Mouse (Mus musculus) MN1 (cell line): Measurements from ENCODE around the gene Reep3.

ENCODE experiments used
- DNase-seq: peaks from one replicate; pipeline ENCODE4 v3.0.0-alpha.2; 2016; ENCODE audit warnings: low spot score

Reep3 gene

GRCm38 (mm10) chr10:67052429-67052828 lies 44.3 kb downstream of the Reep3 start:
- DNase-seq: no peak

DNA sequence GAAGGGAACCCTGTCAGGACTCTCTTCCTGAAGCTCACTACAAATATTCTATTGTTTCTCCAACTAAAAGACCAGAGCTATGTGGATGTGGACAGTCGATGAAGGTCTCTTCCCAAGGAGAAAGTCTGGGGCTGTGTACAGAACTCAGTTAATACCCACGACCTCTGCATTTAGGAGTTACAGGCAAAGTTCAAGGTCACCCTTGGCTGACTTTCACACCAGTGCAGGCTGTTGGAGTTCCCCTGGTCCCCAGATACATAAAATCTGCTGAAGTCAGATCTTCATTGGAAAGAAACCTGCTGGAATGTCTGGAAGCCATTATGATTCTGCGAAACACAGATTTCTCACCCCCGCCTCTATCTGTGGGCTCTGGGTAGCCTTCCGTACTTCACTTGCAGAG lies 45.3 kb downstream of the Reep3 start:
- no peak for DNase-seq

- DNase-seq: no peak
Observed at GRCm38 (mm10) chr10:67050766-67051165, 46.0 kb downstream of the Reep3 start.

DNA sequence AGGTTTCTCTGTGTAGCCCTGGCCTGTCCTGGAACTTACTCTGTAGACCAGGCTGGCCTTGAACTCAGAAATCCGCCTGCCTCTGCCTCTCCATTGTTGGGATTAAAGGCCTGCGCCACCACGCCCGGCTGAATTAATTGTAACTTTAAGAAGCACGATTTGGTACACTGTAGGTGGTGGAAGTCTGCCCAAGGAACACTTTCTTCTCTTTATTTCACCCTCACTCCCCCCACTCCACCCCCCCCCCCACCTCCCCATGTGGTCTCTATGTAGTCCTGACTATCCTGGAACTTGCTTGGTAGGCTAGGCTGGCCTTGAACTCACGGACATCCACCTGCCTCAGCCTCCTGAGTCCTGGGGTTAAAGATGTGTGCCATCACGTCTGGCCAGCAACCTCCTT lies 47.1 kb downstream of the Reep3 start:
- DNase-seq: no peak

- DNase-seq: no peak
Observed at GRCm38 (mm10) chr10:67048871-67049615, 47.7 kb downstream of the Reep3 start.

GRCm38 (mm10) chr10:67047712-67048645 lies 48.8 kb downstream of the Reep3 start:
- no peak for DNase-seq

DNA sequence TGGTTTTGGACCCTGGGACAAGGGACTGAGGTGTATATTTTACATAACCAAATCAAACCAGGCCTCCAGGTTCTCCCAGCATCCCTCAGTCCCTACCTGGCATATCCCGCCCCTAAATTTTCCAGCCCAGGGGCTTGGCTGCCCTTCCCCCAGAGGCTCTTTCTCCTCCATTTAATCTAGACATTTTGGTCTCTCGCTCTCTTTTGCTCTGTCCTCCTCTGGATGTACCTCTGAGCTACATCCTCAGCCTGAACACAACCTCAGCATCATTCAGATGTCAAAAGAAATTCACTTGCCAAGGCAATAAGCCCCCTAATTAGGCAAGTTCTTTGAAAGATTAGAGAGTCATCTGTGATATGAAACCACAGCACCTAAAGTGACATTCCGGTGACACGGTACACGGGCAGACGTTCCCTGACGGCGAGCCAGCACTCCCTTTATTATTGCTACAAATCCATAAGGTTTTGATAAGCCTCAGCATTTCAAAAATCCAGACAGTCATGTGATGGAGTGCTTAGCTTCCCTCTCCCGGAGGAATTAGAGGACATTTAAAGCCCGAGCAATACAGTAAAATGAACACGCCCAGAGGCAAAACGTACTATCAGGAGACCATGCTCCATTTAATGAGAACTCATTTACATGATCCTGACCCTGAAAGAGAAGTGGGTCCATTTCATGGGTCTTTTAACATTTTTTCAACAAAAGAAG lies 51.4 kb downstream of the Reep3 start:
- no peak for DNase-seq

GRCm38 (mm10) chr10:67044346-67044745 lies 52.4 kb downstream of the Reep3 start:
- DNase-seq: no peak

DNA sequence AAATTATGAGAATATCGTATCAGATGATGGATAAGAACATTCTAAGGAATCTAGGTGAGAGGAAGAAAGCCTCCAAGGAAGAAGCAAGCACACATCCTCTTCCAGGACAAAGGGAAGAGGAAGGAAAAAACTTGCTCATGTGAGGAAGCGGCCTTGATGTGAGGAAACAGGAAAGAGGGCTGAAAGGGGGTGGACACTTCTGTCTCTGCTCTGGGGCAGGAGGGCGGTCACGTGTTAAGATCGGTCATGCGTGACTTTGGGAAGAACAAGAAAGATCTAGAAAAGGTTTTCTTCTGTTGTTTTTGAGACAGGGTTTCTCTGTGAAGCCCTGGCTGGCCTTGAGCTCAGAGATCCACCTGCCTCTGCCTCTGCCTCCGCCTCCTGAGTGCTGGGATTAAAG lies 53.5 kb downstream of the Reep3 start:
- DNase-seq: no peak

GRCm38 (mm10) chr10:67040410-67040809 lies 56.3 kb downstream of the Reep3 start:
- DNase-seq: no peak

DNA sequence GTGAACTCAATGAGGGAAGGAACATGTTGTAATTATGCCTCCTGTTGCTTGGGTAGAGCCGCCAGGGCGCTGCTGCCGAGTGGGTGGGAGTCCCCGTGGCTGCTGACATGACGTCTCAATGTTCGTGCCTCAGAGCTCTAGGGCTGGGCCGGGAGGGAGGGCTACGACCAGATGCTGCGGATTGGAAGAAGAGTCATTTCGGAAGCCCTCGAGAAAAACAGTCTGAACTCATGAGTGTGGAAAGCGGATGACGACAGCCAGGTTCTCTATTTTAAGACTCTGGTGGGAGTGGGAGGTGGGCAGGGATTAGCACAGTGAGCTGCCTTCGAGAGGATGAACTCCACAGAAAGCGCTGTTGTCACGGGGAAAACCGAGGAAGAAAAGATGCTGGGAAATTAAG lies 57.7 kb downstream of the Reep3 start:
- no peak for DNase-seq

DNA sequence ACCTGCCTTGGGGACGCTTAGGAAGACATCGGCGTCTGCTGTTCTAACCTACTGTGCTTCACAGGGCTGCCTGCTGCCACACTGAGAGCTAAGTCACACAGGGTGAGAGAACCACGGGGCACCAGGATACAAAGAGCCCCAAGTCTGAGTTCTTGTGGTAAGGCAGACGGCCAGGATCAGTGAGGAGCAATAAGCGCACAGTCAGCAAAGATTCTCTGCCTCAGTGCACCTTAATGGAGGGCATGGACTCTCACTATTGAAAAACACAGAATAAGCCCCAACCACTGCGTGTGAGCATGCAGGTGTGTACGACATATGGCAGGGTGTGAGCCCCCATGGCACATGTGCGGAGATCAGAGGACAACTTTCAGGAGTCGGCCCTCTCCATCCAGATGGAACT lies 60.2 kb downstream of the Reep3 start:
- DNase-seq: no peak

- no peak for DNase-seq
Observed at GRCm38 (mm10) chr10:67036141-67036540, 60.6 kb downstream of the Reep3 start.

DNA sequence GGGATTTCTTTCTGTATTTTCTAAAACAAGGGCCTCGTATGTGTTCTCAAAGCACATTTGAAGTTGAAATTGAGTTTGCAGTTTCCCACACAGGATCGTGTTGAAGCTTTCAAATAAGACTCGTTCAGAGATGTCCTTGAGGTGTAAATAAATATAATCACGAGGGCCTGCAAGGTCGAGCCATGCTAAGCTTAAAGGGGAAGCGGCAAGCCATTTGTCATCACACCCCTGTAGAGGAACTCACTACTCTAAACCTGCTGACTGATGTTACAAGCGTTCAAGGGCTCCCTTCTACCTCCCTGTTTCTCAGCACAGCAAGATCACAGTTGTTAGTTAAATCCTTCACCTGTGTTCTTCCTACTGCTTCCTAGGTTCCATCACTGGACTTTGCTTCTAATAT lies 65.6 kb downstream of the Reep3 start:
- no peak for DNase-seq

DNA sequence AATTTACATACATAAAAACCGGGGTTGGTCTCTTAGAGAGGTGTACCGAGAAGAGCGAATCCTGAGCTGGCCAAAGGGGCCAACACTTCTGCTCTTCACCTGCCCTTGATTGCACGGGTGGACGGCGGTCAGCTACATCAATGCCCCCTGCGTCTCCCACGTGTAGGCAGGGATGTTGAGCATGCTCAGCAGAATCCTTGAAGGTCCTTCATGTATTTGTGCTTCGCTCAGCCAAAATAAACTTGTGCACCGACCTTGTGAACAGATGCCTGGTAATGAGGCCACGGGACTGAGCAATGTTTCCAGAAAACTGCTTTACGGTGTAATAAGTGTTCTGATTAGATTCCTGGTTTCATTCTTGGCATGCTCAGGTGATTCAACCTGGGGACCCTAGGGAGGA lies 67.4 kb downstream of the Reep3 start:
- DNase-seq: no peak

- DNase-seq: no peak
Observed at GRCm38 (mm10) chr10:67026375-67026774, 70.4 kb downstream of the Reep3 start.

DNA sequence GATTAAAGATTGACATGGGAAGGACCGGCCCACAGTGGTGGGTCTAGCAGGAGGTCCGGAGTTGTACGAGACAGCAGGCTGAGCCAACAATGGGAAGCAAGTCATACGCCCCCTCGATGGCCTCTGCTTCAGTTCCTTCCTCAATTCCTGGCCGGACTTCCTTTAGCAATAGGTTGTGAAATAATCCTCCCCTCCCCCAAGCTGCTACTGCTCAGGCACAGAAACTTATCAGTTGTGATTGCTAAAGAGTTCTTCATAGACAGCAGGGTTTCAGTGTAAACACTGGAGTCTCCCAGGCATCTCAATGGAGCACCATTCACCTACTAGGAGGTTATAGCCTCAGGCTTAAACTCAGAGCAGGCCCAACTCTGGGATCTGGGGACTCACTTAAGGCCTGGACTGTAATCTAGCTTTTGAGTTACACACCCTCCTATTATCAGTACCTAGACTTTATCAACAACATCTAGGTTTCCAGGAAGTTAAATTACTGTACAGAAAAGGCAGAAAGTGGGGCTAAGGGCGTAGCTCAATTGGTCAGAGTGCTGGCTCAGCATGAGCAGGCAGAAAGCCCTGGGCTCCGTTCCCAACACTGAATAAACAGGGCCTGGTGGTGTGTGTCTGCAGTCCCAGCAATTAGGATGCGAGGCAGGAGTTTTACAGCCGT lies 71.0 kb downstream of the Reep3 start:
- peak; percentile 67 for DNase-seq

DNA sequence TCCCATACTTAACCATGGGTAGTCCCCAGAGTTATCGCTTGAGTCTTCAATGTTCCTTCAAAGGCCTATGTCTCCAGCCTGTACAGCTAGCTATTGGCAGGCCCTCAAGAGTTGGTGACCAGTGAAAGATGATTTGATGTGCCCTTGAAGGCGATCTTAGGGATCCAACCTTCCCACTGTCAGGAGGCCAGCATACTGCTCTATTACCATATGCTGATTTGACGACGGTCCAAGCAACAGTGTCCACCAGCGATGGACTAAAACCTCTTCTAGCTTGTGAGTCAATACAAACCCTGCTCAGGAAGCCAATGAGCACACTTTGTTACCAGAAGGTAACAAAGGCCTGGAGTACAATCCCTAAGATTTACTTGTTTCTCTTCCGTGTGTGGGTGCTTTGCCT lies 72.4 kb downstream of the Reep3 start:
- no peak for DNase-seq

GRCm38 (mm10) chr10:67023092-67023491 lies 73.7 kb downstream of the Reep3 start:
- DNase-seq: no peak

- DNase-seq: no peak
Observed at GRCm38 (mm10) chr10:67021494-67021893, 75.3 kb downstream of the Reep3 start.

DNA sequence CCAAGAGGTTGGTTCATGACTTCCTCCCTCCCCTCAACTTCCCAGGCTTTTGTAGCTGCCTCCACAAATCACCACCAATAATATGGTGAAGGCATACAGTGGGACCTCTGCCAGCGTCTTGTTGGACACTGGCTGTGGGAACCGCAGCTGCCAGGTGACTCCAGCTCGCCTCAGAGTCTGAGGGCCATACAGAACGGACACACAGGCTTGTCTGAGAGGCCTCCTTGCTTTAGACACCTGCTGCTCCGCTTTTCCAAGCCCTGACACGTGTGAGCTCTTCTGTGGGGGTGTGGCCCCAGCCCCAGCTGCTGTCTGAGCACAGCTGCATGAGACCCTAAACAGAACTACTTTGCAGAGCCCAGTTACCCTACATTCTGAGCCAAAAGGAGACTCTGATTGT lies 77.9 kb downstream of the Reep3 start:
- DNase-seq: no peak

DNA sequence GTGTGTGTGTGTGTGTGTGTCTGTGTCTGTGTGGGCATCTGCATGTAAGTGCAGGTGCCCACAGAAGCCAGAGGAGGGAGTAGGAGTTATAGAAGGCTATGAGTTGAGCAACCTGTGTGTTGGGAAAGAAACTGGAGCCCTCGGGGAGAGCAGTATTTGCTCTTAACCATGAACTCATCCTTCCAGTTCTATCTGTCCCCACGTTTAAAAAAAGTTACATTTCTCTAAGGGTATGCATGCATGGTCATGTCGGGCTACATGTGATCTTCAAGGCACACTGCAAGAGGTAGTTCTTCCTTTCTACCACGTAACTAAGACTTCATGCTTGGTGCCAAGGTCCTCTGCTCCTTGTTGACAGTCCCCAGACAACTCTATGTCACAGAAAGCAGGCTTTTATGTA lies 78.9 kb downstream of the Reep3 start:
- no peak for DNase-seq
